Mouse (Mus musculus) erythroblast, embryonic 14.5 days (primary cell): ENCODE measurements at regions not wholly inside any gene's neighbourhood (a gene's known extent, or its start where the extent isn't known, plus 50 kb on each side); places are given as distances from the start of the nearest gene placed in this dataset.

Experiments used
- H3K27me3 ChIP-seq: 2 replicates; pipeline ENCODE4 v1.6.1; 2012; ENCODE audit warnings: inconsistent platforms; ENCODE audit not compliant: control insufficient read depth
- H3K36me3 ChIP-seq: 2 replicates; pipeline ENCODE4 v1.6.1; 2012; ENCODE audit warnings: mild to moderate bottlenecking, inconsistent platforms; ENCODE audit not compliant: control insufficient read depth
- H3K4me1 ChIP-seq: 2 replicates; pipeline ENCODE4 v1.6.1; 2012; ENCODE audit warnings: inconsistent platforms; ENCODE audit not compliant: control insufficient read depth
- H3K4me3 ChIP-seq: replicated peaks from 2 replicates; pipeline ENCODE3; 2012; ENCODE audit warnings: moderate library complexity, mild to moderate bottlenecking, inconsistent platforms
- H3K9me3 ChIP-seq: 2 replicates; pipeline ENCODE4 v1.6.1; 2012; ENCODE audit warnings: low read length, inconsistent platforms, mixed read lengths; ENCODE audit not compliant: control insufficient read depth
- GATA1 ChIP-seq: IDR thresholded peaks from 2 replicates; pipeline ENCODE4 v1.6.1; 2012; ENCODE audit warnings: low read length, inconsistent platforms, mixed read lengths
- TAL1 ChIP-seq: IDR thresholded peaks from 3 replicates; pipeline ENCODE4 v1.6.1; 2012; ENCODE audit warnings: low read length, inconsistent platforms, mixed read lengths

DNA sequence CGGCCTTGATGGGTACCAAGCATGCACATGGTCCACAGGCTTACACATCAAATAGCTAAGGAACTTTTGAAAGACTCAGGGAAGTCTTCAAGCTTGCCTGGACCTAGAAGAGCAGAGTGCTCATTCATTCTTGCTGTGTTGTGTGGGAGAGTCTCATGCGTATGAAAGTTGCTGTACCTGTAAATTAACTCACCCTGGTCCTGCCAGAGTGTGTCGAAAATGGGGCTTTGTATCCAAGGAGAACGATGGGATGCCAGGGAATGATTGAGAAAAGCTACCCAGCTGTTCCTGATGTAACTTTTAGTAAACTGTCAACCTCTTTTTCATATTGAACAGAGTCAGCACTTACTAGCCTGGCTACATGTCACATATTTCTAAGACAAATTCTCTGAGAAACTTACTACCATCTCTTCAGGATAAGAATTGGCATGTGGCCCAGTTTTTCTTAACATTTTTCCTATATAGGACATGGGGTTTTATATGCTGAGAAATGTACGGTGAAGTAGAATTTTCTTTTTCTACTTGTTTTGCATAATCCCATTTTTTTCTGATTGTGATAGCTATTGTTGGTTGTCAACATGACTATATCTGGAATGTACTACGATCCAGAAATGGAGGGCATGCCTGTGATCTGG, 95.0 kb upstream of the Rreb1 start:
- TF ChIP-seq GATA1 (no peak), TAL1 (no peak)
- Histone ChIP-seq H3K4me3 (no peak overlapping the region), H3K27me3 (no peaks in the 10 kb centered on the region)

DNA sequence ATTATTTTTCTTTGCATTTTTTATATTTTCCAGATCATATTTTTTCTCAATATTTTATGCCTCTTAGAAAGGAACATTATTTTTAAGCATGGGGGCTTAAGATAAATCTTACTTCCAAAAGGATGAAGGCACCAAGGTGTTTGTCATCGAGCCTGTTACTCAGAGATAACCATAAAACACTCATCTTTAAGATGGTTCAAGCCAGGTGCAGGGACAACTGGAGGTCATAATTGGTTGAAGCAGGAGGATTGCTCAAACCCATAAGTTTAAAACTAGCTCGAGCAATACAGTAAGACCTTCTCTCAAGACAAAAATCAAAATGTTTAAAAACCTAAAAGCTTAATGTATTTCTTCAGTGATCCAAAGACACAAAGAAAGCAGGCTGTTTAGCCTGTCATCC, 92.6 kb upstream of the Rreb1 start:
- Histone ChIP-seq H3K27me3 (no peaks in the 10 kb centered on the region), H3K9me3 (no peaks in the 10 kb centered on the region), H3K36me3 (no peaks in the 10 kb centered on the region), H3K4me3 (no peak overlapping the region), H3K4me1 (no peaks in the 10 kb centered on the region)
- TF ChIP-seq TAL1 = no peak

More for the DNA sequence above, 95.0 kb upstream of the Rreb1 start:
- Histone ChIP-seq H3K4me1 (no peaks in the 10 kb centered on the region), H3K9me3 (no peaks in the 10 kb centered on the region), H3K36me3 (no peaks in the 10 kb centered on the region)

DNA sequence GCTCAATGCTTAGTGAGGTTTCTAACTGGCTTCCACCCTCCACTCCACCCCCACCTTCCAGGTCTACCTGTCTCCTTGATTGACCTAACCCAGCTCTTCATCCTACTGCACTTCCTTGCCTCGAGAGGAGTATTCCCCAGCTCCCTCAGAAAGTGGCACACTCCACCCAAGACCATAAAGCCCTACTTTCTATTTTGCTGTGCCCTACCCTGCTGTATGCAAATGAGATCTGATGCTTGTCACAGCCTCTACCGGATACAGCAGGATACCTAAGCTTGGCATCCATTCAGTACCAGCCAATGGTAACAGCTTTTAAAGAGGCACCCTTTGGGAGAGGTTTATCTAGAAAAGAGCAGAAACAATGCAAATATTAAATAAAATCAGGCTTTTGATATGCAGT, 92.1 kb upstream of the Rreb1 start:
- Histone ChIP-seq H3K4me1 (no peaks in the 10 kb centered on the region), H3K4me3 (no peak overlapping the region), H3K36me3 (no peaks in the 10 kb centered on the region), H3K9me3 (no peaks in the 10 kb centered on the region), H3K27me3 (no peaks in the 10 kb centered on the region)
- TF ChIP-seq GATA1 (no peak), TAL1 (no peak)

DNA sequence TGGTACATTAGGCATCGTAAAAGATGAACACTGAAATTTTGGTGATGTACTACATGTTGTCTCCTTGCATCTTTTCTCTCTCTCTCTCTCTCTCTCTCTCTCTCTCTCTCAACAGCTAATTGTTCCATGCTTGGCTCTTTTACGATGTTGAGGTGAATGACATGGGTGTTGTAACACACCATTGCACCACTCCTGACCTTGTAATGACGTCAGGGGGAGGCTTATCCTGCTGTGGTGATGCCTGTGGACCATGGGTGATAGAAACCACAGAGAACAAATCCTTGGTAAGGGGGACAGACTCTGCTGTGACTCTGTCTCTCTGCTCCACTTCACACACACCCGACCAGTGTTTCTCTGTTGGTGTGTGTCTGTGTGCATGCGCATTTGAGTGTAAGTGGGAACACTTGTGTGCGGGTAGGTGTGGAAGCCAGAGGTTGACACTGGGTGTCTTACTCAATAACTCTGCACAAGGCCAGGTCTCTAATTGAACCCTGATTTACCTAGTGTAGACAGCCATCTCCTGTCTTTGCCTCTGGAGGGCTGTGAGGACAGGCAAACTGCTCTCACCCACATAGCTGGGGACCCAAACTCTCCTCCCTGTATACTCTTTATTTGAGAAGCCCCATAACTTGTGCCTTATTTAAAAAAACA, 88.9 kb upstream of the Rreb1 start:
- TF ChIP-seq GATA1 (no peak), TAL1 (no peak)

DNA sequence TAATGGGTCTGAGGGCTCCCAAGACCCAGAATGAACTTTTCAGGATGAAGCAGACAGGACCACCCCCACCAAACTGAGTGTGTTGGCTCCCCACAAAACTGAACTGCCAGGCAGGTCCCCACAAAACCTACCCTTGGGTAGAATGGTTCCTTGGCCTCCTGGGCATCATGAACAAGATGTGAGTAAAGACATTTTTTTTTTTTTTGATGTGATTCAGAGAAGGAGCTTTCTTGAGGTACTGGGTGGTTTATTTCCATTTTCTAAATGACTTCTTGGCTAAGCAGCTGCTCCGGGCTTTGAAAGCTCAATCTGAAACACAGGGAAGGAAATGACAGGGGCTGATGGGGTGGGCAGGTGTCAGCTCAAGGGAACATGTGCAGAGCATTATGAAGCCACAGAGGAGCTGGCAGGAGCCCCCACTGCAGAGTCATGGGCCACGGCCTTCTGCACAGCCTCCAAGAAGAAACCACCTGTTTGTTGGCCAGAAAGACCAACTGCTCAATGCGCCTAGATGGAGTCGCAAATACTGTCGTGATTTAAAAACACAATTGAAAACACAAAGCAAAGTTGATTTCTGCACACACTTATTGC, 86.2 kb upstream of the Rreb1 start:
- Histone ChIP-seq H3K9me3 (no peaks in the 10 kb centered on the region), H3K36me3 (no peaks in the 10 kb centered on the region), H3K4me3 (no peak overlapping the region), H3K27me3 (no peaks in the 10 kb centered on the region), H3K4me1 (no peaks in the 10 kb centered on the region)
- TF ChIP-seq GATA1 (no peak), TAL1 (no peak)

More for the DNA sequence above, 88.9 kb upstream of the Rreb1 start:
- no peaks in the 10 kb centered on the region for H3K4me1 ChIP-seq
- H3K9me3 ChIP-seq = no peaks in the 10 kb centered on the region
- H3K27me3 ChIP-seq = no peaks in the 10 kb centered on the region
- no peak overlapping the region for H3K4me3 ChIP-seq
- no peaks in the 10 kb centered on the region for H3K36me3 ChIP-seq

DNA sequence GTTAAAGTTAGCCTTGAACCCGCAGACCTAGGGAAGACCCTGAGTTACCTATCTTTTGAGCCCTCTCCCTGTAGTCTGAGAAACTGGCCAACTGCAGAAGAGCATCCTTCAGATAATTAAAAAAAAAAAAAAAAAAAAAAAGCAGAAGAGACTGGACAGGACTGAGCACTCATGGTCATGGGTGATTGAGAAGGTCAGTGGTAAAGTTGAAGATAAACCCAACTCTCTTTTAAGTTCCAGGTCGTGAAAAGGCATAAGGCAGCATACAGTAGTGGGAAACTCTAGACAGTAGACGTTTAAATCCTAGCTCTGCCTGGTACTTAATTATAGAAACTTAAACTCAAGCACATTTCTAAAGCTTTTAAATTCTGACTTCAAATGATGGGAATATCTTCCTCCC, 84.6 kb upstream of the Rreb1 start:
- Histone ChIP-seq H3K36me3 (no peaks in the 10 kb centered on the region), H3K4me1 (no peaks in the 10 kb centered on the region), H3K4me3 (no peak overlapping the region), H3K9me3 (no peaks in the 10 kb centered on the region), H3K27me3 (no peaks in the 10 kb centered on the region)
- no peak for TF ChIP-seq TAL1
- TF ChIP-seq GATA1 = no peak

DNA sequence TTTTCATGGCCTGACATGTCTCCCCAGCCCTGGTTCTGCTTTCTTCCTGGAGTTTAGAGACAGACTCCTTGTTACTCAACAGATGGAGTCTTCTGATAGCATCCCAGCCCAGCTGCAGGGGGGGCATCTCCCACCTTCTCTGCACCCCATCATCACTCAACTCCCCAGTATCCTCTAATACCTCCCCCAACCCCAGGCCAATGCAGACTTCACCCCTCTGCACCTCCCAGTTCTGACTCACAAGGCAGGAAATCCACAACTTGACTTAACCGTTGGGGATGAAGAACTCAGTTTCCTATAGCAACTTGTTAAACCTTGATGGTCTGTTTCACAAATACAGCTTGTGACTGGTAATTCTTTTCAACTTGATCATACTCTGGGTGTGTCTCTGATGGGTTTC, 73.7 kb upstream of the Rreb1 start:
- Histone ChIP-seq H3K27me3 (no peaks in the 10 kb centered on the region), H3K36me3 (no peaks in the 10 kb centered on the region), H3K4me3 (no peak overlapping the region), H3K4me1 (peaks cover 9% of the 10 kb centered on the region), H3K9me3 (no peaks in the 10 kb centered on the region)
- TF ChIP-seq GATA1 (no peak), TAL1 (no peak)

DNA sequence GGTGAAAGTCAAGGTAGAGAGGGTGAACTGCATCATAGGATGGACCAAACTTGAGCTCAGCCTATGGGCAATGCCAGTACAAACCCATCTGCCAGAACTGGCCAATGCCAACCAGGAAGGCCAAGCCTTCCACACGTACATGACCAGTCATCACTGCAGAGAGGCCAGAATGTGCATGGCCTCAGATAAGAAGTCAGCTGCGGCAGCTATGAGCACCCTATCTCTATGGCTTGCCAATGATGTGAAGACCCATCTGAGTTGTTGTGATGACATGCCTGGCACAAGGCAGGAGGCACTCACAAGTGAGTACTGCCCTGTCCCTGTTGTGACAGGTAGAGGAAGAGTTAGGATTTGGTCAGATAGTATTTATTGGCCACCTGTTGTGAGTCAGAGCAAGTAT, 72.7 kb upstream of the Rreb1 start:
- no peaks in the 10 kb centered on the region for H3K9me3 ChIP-seq
- TF ChIP-seq GATA1 = no peak
- no peak for TF ChIP-seq TAL1
- H3K4me3 ChIP-seq = no peak overlapping the region
- H3K27me3 ChIP-seq = no peaks in the 10 kb centered on the region
- H3K4me1 ChIP-seq = peaks cover 9% of the 10 kb centered on the region
- no peaks in the 10 kb centered on the region for H3K36me3 ChIP-seq

DNA sequence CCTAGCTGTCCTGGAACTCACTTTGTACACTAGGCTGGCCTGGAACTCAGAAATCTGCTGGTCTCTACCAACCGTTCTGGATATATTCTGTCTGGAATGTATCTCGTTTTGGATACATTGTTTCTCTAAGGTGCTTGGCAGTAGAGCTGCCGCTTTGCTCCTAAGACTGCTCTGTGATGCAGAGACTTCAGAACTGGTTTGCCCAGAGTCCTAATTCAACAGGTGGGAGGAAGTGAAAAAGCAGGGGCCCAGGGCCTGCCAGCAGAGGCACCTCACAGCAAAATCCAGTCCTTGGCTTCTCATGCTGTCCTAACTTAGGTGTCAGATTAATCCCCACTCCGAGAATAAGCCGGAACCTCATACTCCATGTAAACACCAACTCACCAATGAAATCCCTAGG, 67.3 kb upstream of the Rreb1 start:
- Histone ChIP-seq H3K36me3 (no peaks in the 10 kb centered on the region), H3K4me1 (peaks cover 4% of the 10 kb centered on the region), H3K9me3 (no peaks in the 10 kb centered on the region), H3K27me3 (no peaks in the 10 kb centered on the region), H3K4me3 (no peak overlapping the region)
- TF ChIP-seq GATA1 (no peak), TAL1 (no peak)

DNA sequence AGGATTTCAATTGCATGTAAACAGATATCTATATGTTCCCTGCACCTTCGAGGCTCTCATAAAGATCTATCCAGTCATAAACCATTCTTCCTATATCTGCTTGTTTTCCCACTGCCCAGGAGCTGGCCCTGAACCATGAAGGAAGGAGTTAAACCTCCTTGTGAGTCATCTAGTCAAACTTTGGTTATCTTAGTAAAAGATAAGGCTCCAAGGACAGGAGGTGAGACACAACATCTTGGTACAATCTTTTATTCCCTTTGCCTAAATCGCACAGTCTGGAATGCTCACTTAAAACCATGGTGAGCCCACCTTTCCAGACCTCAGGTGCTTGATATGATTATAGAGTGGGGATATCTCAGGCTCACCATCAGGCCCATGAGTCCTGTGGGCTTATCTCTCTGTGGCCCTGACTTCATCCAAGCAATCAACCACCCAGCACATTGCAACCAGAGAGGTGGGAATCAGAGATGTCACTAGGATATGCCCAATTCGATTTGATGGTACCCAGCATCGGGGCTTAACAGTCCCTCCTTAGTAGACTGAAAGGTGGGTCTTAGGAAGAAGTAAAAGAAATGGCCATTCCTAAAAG, 65.2 kb upstream of the Rreb1 start:
- Histone ChIP-seq H3K36me3 (no peaks in the 10 kb centered on the region), H3K4me3 (no peak overlapping the region), H3K9me3 (no peaks in the 10 kb centered on the region), H3K4me1 (peaks cover 4% of the 10 kb centered on the region), H3K27me3 (no peaks in the 10 kb centered on the region)
- TF ChIP-seq TAL1 (no peak), GATA1 (no peak)
